Mouse (Mus musculus) embryo, embryonic 10.5 days (tissue): ENCODE measurements around the gene Tekt5.

Source experiments
- DNase-seq: peaks from one replicate; pipeline ENCODE4 v3.0.0-alpha.2; 2015; ENCODE audit warnings: low spot score

The Tekt5 gene

GRCm38 (mm10) chr16:10377286-10377685 lies 18.0 kb downstream of the Tekt5 start:
- no peak for DNase-seq

- DNase-seq = peak; percentile 83
Measured at GRCm38 (mm10) chr16:10374254-10375011, 20.9 kb downstream of the Tekt5 start.

DNA sequence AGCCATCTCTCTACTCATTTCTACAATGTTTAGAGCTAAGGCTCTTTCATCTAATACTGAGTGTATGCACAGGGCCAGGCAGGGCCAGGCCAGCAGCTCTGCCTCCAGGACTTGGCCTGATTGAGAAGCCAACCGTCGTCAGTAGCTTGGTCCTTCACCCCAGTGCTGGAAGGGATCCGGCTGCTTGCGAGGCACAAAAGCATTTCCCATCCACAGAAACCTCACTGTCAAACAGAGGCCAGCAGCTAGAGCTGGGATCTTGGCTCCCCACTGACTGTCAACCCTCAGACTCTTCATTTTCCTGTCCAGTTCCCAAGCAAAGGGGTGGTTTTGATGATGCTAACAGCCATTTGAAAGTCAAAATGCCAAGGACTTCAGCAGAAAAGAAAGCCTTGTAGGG lies 22.9 kb downstream of the Tekt5 start:
- no peak for DNase-seq

DNA sequence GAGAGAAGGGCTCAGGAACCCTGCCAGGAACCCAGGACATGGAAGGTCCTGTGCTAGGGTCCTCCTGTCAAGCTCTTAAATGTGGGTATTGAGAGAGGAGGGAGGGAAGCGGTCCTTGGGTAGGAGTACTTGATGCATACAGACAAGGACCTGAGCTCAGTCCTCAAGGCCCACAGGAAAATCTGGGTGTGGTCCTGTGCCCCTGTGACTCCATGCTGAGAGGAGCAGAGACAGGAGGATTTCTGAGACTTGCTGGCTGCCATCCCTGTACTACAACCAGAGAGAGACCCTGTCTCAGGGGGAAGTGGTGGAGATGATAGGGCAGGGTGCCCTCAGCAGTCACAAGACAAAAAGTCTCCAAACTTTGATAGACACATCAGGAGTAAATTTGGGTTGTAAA lies 25.3 kb downstream of the Tekt5 start:
- DNase-seq = no peak

DNA sequence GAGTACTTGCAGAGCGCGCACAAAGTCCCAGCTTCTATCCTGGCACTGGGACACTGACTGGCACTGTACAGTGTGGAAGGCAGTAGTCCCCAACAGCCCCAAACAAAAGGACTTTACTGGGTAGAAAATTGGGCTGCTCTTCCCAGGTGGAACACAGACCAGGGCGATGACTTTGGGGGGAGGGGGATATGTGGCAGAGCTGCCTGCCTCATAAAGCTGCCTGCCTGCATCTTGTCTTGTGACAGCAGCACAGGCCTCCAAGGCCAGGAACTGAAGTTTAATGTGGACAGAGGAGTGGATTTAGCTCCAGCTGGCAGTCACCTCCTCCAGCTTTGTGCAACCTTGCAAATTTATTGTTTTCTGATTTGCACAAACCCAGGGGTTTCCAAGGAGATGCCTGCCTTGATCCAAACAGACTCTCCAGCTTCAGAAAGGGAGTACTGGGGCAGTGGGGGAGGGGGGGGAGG lies 25.8 kb downstream of the Tekt5 start:
- peak; percentile 24 for DNase-seq

- peak; percentile 14 for DNase-seq
Measured at GRCm38 (mm10) chr16:10366240-10367217, 28.8 kb downstream of the Tekt5 start.

GRCm38 (mm10) chr16:10365796-10366195 lies 29.5 kb downstream of the Tekt5 start:
- no peak for DNase-seq

GRCm38 (mm10) chr16:10363061-10363460 lies 32.2 kb downstream of the Tekt5 start:
- DNase-seq = no peak

- DNase-seq = no peak
Measured at GRCm38 (mm10) chr16:10359241-10359640, 36.0 kb downstream of the Tekt5 start.

DNA sequence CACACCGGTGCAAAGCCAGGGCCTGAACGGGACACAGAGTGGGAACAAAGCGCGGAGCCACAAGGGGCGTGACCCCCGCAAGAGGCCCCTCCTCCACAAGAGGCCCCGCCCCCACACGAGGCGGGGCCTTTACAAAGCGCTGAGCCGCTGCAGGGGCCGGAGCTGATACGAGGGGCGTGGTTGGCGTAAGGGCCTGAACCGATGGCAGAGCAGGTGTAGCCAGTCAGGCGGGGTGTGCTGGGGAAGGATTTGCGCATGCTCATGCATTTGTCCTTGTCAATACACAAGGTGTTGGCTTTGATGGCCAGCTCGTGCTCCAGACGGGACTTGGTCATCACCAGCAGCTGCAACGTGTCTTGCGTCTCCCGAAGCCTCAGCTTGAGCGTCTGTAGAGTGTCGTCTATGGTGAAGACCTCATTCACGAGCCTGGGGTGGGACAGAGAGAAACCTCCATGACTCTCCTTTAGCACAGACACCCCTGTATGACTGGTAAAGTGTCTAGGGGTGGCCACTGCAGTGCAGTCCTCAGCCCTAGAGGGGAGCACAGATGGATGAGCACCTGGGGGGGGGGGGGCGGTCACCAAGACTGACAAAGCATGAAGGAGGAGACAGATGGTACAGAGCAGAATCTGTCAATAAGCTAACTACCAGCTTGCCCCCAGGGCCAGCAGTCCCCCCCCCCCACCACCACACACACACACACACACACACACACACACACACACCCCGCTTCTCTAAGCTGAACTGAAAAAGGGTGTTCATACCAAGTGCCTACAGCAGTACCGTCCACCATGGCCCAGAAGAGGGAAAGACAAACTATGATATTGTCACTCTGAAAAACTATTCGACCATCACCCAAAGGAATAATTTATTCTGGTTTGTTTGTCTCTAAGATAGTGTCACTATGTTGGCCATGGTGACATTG lies 37.0 kb downstream of the Tekt5 start:
- peak; percentile 91 for DNase-seq

DNA sequence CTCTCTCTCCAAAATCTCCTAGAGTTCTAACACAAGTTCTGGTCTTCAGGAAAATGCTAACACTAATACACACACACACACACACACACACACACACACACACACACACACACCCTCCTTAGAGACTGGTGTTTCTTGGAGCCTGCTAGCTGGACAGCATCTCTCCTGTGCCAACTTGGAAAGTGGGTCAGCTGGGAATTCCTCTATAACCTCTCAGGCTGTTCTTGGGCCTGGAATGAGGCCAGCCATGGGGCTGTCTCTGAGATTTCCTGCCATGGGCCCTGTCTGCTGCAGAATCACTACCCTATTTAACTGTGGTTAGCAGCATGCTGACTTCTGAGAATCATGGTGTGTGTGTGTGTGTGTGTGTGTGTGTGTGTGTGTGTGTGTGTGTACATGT lies 40.3 kb downstream of the Tekt5 start:
- DNase-seq = no peak

GRCm38 (mm10) chr16:10351050-10351636 lies 44.1 kb downstream of the Tekt5 start:
- no peak for DNase-seq

GRCm38 (mm10) chr16:10349876-10350275 lies 45.4 kb downstream of the Tekt5 start:
- no peak for DNase-seq

GRCm38 (mm10) chr16:10349436-10349835 lies 45.9 kb downstream of the Tekt5 start:
- DNase-seq = no peak

GRCm38 (mm10) chr16:10347551-10347950 lies 47.7 kb downstream of the Tekt5 start:
- DNase-seq = no peak

DNA sequence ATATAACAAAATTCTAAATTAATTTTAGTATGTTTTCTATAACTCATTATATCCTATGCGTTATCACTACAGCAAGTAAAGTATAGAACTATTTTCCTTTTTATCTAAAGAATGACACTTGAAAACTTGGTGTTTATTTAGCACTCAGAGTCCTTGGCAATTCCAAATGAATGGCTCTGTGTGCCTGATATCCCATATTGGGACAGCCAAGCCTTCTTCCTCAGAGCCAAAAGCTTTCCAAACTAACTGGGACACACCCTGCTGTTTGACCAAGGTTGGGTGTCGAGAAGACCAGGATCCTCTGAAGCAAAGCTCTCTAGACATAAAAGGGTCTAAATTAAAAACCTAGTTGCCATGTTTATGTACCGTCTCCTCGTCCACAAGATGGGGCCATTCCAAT lies 54.2 kb downstream of the Tekt5 start:
- no peak for DNase-seq

DNA sequence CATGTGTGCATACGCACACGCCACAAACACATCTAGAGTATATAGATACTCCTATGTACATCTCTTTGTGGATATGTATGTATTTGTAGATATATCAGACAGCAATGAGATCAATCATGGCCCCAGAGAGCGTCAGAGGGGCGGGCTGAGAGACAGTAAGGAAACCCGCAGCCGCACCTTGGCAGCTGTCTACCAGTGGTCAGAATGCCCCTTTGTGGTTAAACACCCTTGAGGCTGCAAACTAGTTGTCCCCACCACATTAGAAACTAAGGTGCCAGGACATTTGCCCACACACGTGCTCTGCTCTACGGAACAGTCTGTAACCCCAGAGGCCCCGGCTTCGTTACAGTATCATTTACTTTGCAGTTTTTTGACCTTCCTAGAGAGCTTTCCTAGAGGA lies 55.4 kb downstream of the Tekt5 start:
- no peak for DNase-seq

- no peak for DNase-seq
Measured at GRCm38 (mm10) chr16:10338601-10339000, 56.7 kb downstream of the Tekt5 start.

GRCm38 (mm10) chr16:10337422-10338197 lies 57.7 kb downstream of the Tekt5 start:
- no peak for DNase-seq
